In the genomic region with DNA sequence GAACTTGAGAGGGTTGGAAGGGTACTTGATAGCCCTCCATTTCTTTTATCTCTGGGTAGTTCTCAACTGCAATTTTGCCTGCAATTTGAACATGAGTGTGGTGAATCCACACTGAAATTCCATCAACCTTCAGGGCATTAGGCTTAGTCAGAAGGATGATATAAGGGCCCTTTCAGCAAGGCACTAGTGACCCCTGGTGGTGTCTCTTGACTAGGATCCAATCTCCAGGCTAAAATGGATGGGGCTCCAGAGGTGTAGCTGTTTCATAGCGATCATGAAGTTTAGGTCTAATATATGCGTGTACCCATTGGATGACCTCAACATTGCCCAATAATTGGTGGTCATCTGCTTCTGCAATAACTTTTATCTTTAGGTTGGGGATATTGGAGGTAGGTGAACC, we compare ENCODE assay signal across 9 mouse cellular contexts.
DNase-seq lines count a peak whose midpoint lies in the region; ATAC-seq and TF ChIP-seq lines count a peak whose summit lies in the region.
"Had no signal": no experiment of that assay in that cellular context is flagged by ENCODE, and none has a peak within 500 bp of the region (broad histone marks: within the 10 kb centered on the region; RNA-seq: fewer than 3 reads in every experiment).

No protein-coding gene starts in this region.

- no peak overlapping the region for H3K9ac ChIP-seq in midbrain, postnatal 0 days (replicated peaks; ENCODE audit: low read length, poor library complexity, severe bottlenecking)
- no peak overlapping the region for H3K9ac ChIP-seq in midbrain, embryonic 15.5 days
- no peak overlapping the region for H3K9ac ChIP-seq in liver, embryonic 12.5 days
- H3K9ac ChIP-seq: liver, postnatal 0 days had no signal

- intact Hi-C loops in heart, postnatal 14 days (cut with DNase I), result loop anchor here (10.0 kb wide), 1 partner anchor 1192 kb away; no protein-coding TSS in a partner anchor

- H3K27ac ChIP-seq in midbrain, postnatal 0 days (ENCODE audit: low read depth, low read length), result no peak overlapping the region
- no peak overlapping the region for H3K27ac ChIP-seq in midbrain, embryonic 15.5 days
- H3K27ac ChIP-seq in liver, embryonic 12.5 days, result no peak overlapping the region

- 88% methylated on average over 2 of the region's 2 CpGs for whole genome bisulfite sequencing in midbrain, postnatal 0 days
- 81% methylated on average over 2 of the region's 2 CpGs for WGBS in midbrain, embryonic 15.5 days
- WGBS in liver, embryonic 12.5 days (ENCODE audit: insufficient replicate concordance), result 55% methylated on average over 2 of the region's 2 CpGs

- ATAC-seq in midbrain, postnatal 0 days (ENCODE audit: low FRiP score), result no peak
- ATAC-seq in midbrain, embryonic 15.5 days (replicated peaks), result no peak
- ATAC-seq in liver, embryonic 12.5 days, result no peak
- ATAC-seq: liver, postnatal 0 days had no signal

- H3K36me3 ChIP-seq in midbrain, postnatal 0 days (ENCODE audit: insufficient read depth, low read length), result no peaks in the 10 kb centered on the region
- H3K36me3 ChIP-seq in midbrain, embryonic 15.5 days (replicated peaks), result no peaks in the 10 kb centered on the region
- no peaks in the 10 kb centered on the region for H3K36me3 ChIP-seq in liver, embryonic 12.5 days

- peak; percentile 5 for DNase-seq in heart, postnatal 4 days
- DNase-seq in heart, postnatal 14 days, result no peak
- DNase-seq in midbrain, postnatal 0 days (ENCODE audit: low spot score), result no peak
- peak; percentile 42 for DNase-seq in ZHBTc4 (ENCODE audit: low read depth, low spot score)
- DNase-seq in thymus, postnatal 36 days, result no peak
- DNase-seq: liver, postnatal 0 days; thymus, postnatal 4 days had no signal

- peak; percentile 45 for TF ChIP-seq CTCF in midbrain, postnatal 0 days (IDR thresholded peaks at IDR 0.05)

- no peaks in the 10 kb centered on the region for H3K9me3 ChIP-seq in midbrain, postnatal 0 days (ENCODE audit: low read length)
- H3K9me3 ChIP-seq in midbrain, embryonic 15.5 days, result no peaks in the 10 kb centered on the region
- H3K9me3 ChIP-seq in liver, embryonic 12.5 days (replicated peaks), result no peaks in the 10 kb centered on the region

- H3K4me3 ChIP-seq in midbrain, postnatal 0 days (ENCODE audit: low read depth, low read length), result no peak overlapping the region
- no peak overlapping the region for H3K4me3 ChIP-seq in midbrain, embryonic 15.5 days
- H3K4me3 ChIP-seq in liver, embryonic 12.5 days, result no peak overlapping the region

- H3K4me1 ChIP-seq in midbrain, postnatal 0 days (ENCODE audit: insufficient read depth, low read length), result no peaks in the 10 kb centered on the region
- no peaks in the 10 kb centered on the region for H3K4me1 ChIP-seq in midbrain, embryonic 15.5 days
- H3K4me1 ChIP-seq in liver, embryonic 12.5 days, result no peaks in the 10 kb centered on the region

- no peaks in the 10 kb centered on the region for H3K27me3 ChIP-seq in midbrain, postnatal 0 days (ENCODE audit: insufficient read depth, low read length)
- no peaks in the 10 kb centered on the region for H3K27me3 ChIP-seq in midbrain, embryonic 15.5 days (replicated peaks)
- H3K27me3 ChIP-seq in liver, embryonic 12.5 days (replicated peaks), result no peaks in the 10 kb centered on the region

- H3K4me2 ChIP-seq in midbrain, postnatal 0 days (ENCODE audit: low read depth, low read length, poor library complexity, severe bottlenecking), result no peak overlapping the region
- H3K4me2 ChIP-seq in midbrain, embryonic 15.5 days, result no peak overlapping the region
- no peak overlapping the region for H3K4me2 ChIP-seq in liver, embryonic 12.5 days

Comparison
In these comparisons a context has a peak if more than half of its experiments do, and no peak if none do; other contexts are left out.
1. DNase-seq: peak in heart, postnatal 4 days (single experiment) and ZHBTc4 (single experiment); none in heart, postnatal 14 days (0 of 2), midbrain, postnatal 0 days (single experiment) and thymus, postnatal 36 days (0 of 2).